Mouse (Mus musculus): ENCODE data around the gene Mrps24.
A peak's percentile ranks its signal among the peaks of the same experiment; 100 is the strongest.

DNA sequence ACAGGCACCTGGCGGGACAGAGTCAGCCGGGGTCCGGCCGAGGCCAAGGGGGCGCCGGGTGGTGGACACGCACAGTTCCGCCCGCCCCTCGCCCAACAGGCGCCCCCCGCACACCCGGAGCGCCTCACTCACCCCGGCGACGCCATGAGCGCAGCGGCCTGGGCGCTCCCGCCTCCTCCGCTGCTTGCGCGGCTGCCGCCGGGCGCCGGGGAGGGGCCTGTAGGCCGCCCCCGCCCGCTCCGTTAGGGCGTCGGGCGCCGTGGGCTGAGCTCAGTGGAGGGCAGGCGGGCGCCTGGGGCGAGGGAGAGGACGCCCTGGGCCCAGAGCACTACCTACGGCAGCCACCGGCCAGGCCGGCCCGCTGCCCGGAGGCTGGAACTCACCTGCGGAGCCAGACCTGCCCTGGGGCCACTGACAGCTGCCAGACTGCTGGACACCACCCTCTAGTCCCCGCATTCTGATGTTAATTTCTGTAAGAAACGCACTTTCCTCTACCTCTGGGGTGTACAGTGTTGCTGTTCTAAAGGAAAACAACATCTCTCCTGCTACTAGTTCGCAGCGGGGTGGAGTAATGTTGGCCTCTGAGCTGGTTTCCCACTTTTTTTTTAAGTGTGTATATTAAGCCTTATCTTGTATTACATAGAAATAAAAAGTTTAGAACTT, 25.6 kb upstream of the Mrps24 start:
- TF ChIP-seq CTCF (conservative IDR thresholded peaks at IDR 0.05; ENCODE audit: low read length) (no peak), POU5F1 (IDR thresholded peaks at IDR 0.05; ENCODE audit: borderline replicate concordance, low read length) (peak; percentile 67; the same call in 1 of the 2 replicates)
